Mouse (Mus musculus) heart, postnatal 0 days (tissue): ENCODE data around the gene Ripor3. TPM values are rescaled to one million over a fixed set of nuclear protein-coding genes. Genes with fewer than 3 reads are reported as not detected.

Experiments
- ATAC-seq: fragments of 200-750 bp; cut with Nextera tagmentation; 2 replicates; pipeline ENCODE4 v1.8.0; 2017; ENCODE audit warnings: low read depth, moderate number of reproducible peaks, moderate library complexity; ENCODE audit not compliant: insufficient read depth
- DNase-seq: peaks from one replicate; pipeline ENCODE4 v3.0.0-alpha.2; 2016; ENCODE audit warnings: low spot score
- H3K27ac ChIP-seq: fragments of 300-500 bp; sonication (generic); 2 replicates; pipeline ENCODE4 v1.5.1; 2014; ENCODE audit warnings: low read depth, mild to moderate bottlenecking
- H3K27me3 ChIP-seq: fragments of 300-500 bp; sonication (generic); 2 replicates; pipeline ENCODE4 v1.6.1; 2014; ENCODE audit warnings: low read length, mixed read lengths; ENCODE audit not compliant: control insufficient read depth, insufficient read depth
- H3K36me3 ChIP-seq: fragments of 300-500 bp; sonication (generic); replicated peaks from 2 replicates; pipeline ENCODE4 v1.6.1; 2014; ENCODE audit warnings: low read length, mixed read lengths; ENCODE audit not compliant: control insufficient read depth, insufficient read depth
- H3K4me1 ChIP-seq: fragments of 300-500 bp; sonication (generic); 2 replicates; pipeline ENCODE4 v1.6.1; 2014; ENCODE audit warnings: antibody characterized with exemption; ENCODE audit not compliant: control insufficient read depth, insufficient read depth
- H3K4me2 ChIP-seq: fragments of 300-500 bp; sonication (generic); 2 replicates; pipeline ENCODE4 v1.6.1; 2014; ENCODE audit warnings: low read depth, mild to moderate bottlenecking, low read length, moderate library complexity
- H3K4me3 ChIP-seq: fragments of 300-500 bp; sonication (generic); 2 replicates; pipeline ENCODE4 v1.5.1; 2014; ENCODE audit warnings: low read depth, low read length
- H3K9ac ChIP-seq: fragments of 300-500 bp; sonication (generic); replicated peaks from 2 replicates; pipeline ENCODE4 v1.6.1; 2014; ENCODE audit warnings: low read depth, low read length, mixed read lengths
- H3K9me3 ChIP-seq: fragments of 300-500 bp; sonication (generic); replicated peaks from 2 replicates; pipeline ENCODE4 v1.6.1; 2016; ENCODE audit warnings: low read length; ENCODE audit not compliant: control insufficient read depth
- CTCF ChIP-seq: IDR thresholded peaks from 2 replicates; pipeline ENCODE4 v1.5.1; 2016; ENCODE audit warnings: antibody characterized with exemption, control low read depth, low read depth
- EP300 ChIP-seq: IDR thresholded peaks from 2 replicates; pipeline ENCODE4 v1.6.1; 2016; ENCODE audit warnings: antibody characterized with exemption, low read depth
- WGBS: fragments of 180-500 bp; shearing (Covaris S2); extraction: QIAGEN DNeasy Blood & Tissue Kit; methylation state at CpG from one replicate; pipeline ENCODE4 v1.1.7; 2014; 5-methylcytosine and 5-hydroxymethylcytosine counted together
- polyA plus RNA-seq: library from polyadenylated mRNA; unstranded; fragments of >200 nt; fragmentation: Nextera tagmentation; extraction: Ambion mirVana; gene quantifications from 2 replicates; pipeline ENCODE4 v1.2.1, GENCODE M21; 2015
- total RNA-seq: library from RNA; depleted of rRNA; stranded (reverse); fragments of >200 nt; gene quantifications from 2 replicates; pipeline ENCODE4 v1.2.3, GENCODE M21; 2014; ENCODE audit warnings: low replicate concordance

The Ripor3 gene
- total and polyA plus RNA-seq, 2 experiments from 2014 or later: 0.29 to 1.9 TPM

- Histone ChIP-seq H3K9ac (no peak overlapping the region), H3K4me2 (no peak overlapping the region), H3K4me3 (no peak overlapping the region), H3K36me3 (peaks cover 1% of the 10 kb centered on the region; the same call in 1 of the 2 replicates), H3K4me1 (peaks cover 60% of the 10 kb centered on the region), H3K27ac (0 out of 2 replicates have a peak overlapping the region, but pooled peaks have one; percentile 81), H3K27me3 (no peaks in the 10 kb centered on the region), H3K9me3 (no peaks in the 10 kb centered on the region)
- no peak for DNase-seq
- no peak for TF ChIP-seq EP300
- no peak for ATAC-seq
- WGBS: 39% methylated on average over 7 of the region's 7 CpGs
Measured at GRCm38 (mm10) chr2:167959996-167960395, 50.4 kb downstream of the Ripor3 start.

DNA sequence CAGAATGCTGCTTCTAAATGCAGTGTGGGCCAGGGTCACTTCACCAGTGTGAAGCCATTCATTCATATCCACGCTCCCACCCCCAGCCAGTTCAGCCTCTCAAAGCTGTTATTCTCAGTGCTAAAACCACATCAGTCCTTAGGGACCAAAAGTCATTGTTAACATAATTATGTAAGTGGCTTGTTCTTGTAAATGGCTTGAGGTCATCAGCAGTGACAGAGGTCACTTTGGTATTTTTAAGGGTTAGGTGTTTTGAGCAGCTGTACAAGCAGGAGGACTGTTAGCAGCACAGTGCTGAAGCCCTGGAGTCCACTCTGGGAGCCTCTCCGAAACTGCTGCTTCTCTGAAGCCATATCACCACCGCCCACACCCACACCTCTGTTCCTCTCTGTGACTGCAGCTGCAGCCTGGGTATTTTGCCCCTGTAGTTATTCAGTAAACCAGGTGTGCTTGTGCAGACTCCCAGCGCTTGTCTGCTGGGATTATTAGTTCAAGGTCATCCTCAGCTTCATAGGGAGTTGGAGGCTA lies 51.0 kb downstream of the Ripor3 start:
- WGBS: 49% methylated on average over 4 of the region's 4 CpGs

DNA sequence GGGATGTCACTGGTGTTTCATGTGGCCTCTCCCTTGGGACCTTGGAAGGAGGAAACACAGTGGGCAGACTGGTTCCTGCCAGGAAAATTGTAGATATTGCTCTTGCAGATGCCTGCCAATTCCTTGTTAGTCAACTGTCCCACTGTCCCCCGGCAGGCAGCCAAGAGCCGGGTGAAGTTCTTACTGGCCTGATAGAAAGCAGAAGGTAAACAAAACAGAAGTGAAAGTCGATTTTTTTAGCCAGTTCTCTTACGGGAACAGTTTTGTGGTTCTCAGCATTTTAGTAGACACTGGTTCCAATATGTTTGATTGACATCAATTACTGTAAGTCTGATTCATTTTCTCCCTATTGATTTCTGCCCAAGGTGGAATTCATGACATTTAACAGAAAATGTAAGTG lies 51.6 kb downstream of the Ripor3 start:
- H3K4me1 ChIP-seq: peaks cover 52% of the 10 kb centered on the region

More for the DNA sequence above, 51.0 kb downstream of the Ripor3 start:
- Histone ChIP-seq H3K27me3 (no peaks in the 10 kb centered on the region), H3K36me3 (no peaks in the 10 kb centered on the region; the same call in 1 of the 2 replicates), H3K4me3 (no peak overlapping the region), H3K4me2 (peak overlapping the region; percentile 37), H3K27ac (peak overlapping the region; percentile 81), H3K4me1 (peaks cover 58% of the 10 kb centered on the region), H3K9me3 (no peaks in the 10 kb centered on the region), H3K9ac (no peak overlapping the region; the same call in 1 of the 2 replicates)
- no peak for DNase-seq
- TF ChIP-seq EP300: no peak
- TF ChIP-seq CTCF: no peak
- no peak for ATAC-seq

GRCm38 (mm10) chr2:167958082-167958788 lies 52.2 kb downstream of the Ripor3 start:
- H3K9ac ChIP-seq: no peak overlapping the region
- 14% methylated on average over 5 of the region's 5 CpGs for WGBS
- H3K4me1 ChIP-seq: peaks cover 46% of the 10 kb centered on the region
- H3K36me3 ChIP-seq: no peaks in the 10 kb centered on the region
- TF ChIP-seq CTCF (no peak), EP300 (no peak)
- peak; percentile 19; the same call in 1 of the 2 replicates for ATAC-seq
- DNase-seq: no peak
- no peaks in the 10 kb centered on the region for H3K9me3 ChIP-seq
- no peaks in the 10 kb centered on the region for H3K27me3 ChIP-seq
- no peak overlapping the region for H3K4me3 ChIP-seq
- peak overlapping the region; percentile 81 for H3K27ac ChIP-seq
- no peak overlapping the region; the same call in 1 of the 2 replicates for H3K4me2 ChIP-seq

More for the DNA sequence above, 51.6 kb downstream of the Ripor3 start:
- WGBS: 3% methylated on average over 4 of the region's 4 CpGs
- H3K4me2 ChIP-seq: peak overlapping the region; percentile 37
- no peaks in the 10 kb centered on the region for H3K27me3 ChIP-seq
- peak; percentile 40 for ATAC-seq
- peak; percentile 87 for DNase-seq
- H3K27ac ChIP-seq: peak overlapping the region; percentile 81
- H3K9me3 ChIP-seq: no peaks in the 10 kb centered on the region
- TF ChIP-seq EP300: no peak
- no peak for TF ChIP-seq CTCF
- no peaks in the 10 kb centered on the region; the same call in 1 of the 2 replicates for H3K36me3 ChIP-seq
- no peak overlapping the region for H3K4me3 ChIP-seq
- no peak overlapping the region; the same call in 1 of the 2 replicates for H3K9ac ChIP-seq

- TF ChIP-seq EP300 (no peak), CTCF (peak; percentile 38)
- no peak overlapping the region for H3K4me2 ChIP-seq
- WGBS: 89% methylated on average over 1 of the region's 1 CpGs
Measured at GRCm38 (mm10) chr2:167957539-167957938, 52.9 kb downstream of the Ripor3 start.

More at GRCm38 (mm10) chr2:167957539-167957938, 52.9 kb downstream of the Ripor3 start:
- no peak overlapping the region for H3K9ac ChIP-seq
- H3K9me3 ChIP-seq: no peaks in the 10 kb centered on the region
- ATAC-seq (0 out of 2 replicates have a peak, but pooled peaks have one; percentile 21), DNase-seq (no peak)
- H3K27ac ChIP-seq: peak overlapping the region; percentile 81
- no peaks in the 10 kb centered on the region for H3K27me3 ChIP-seq
- H3K36me3 ChIP-seq: no peaks in the 10 kb centered on the region
- H3K4me1 ChIP-seq: peaks cover 39% of the 10 kb centered on the region
- H3K4me3 ChIP-seq: no peak overlapping the region
